Mouse (Mus musculus): ENCODE results near the gene Cfap97d1.
"Not testable (repeated sequence)": the region's sequence is repeated elsewhere in the genome, so short reads cannot be mapped to it uniquely, and the experiment has no call there.

Gene Cfap97d1

GRCm38 (mm10) chr11:101974181-101974580, 9.9 kb upstream of the Cfap97d1 start:
- DNase-seq (ENCODE audit: low read depth): no peak

GRCm38 (mm10) chr11:101974923-101975322, 9.2 kb upstream of the Cfap97d1 start:
- DNase-seq (ENCODE audit: low read depth): no peak

GRCm38 (mm10) chr11:101976949-101977348, 7.1 kb upstream of the Cfap97d1 start:
- no peak for DNase-seq (ENCODE audit: low read depth)

- DNase-seq (ENCODE audit: low read depth): no peak
Measured at GRCm38 (mm10) chr11:101979140-101979539, 4.9 kb upstream of the Cfap97d1 start.

GRCm38 (mm10) chr11:101980603-101981157, 3.4 kb upstream of the Cfap97d1 start:
- DNase-seq (ENCODE audit: low read depth): no peak

GRCm38 (mm10) chr11:101981850-101982249, 2.2 kb upstream of the Cfap97d1 start:
- no peak for DNase-seq (ENCODE audit: low read depth)

GRCm38 (mm10) chr11:101982981-101983411, 1.1 kb upstream of the Cfap97d1 start:
- no peak for DNase-seq (ENCODE audit: low read depth)

GRCm38 (mm10) chr11:101983431-101983921, 603 bp upstream of the Cfap97d1 start:
- no peak for DNase-seq (ENCODE audit: low read depth)

- DNase-seq (ENCODE audit: low read depth): not testable (repeated sequence)
Measured at GRCm38 (mm10) chr11:101985450-101985849, 1.4 kb downstream of the Cfap97d1 start.

- peak; percentile 62 for DNase-seq (ENCODE audit: low read depth)
Measured at GRCm38 (mm10) chr11:101985990-101986389, 1.9 kb downstream of the Cfap97d1 start.

- no peak for DNase-seq (ENCODE audit: low read depth)
Measured at GRCm38 (mm10) chr11:101986913-101987312, 2.8 kb downstream of the Cfap97d1 start, which contains the start of gene Dusp3. Dusp3 (minus strand) TSS chr11:101987013.

- no peak for DNase-seq (ENCODE audit: low read depth)
Measured at GRCm38 (mm10) chr11:101990244-101990643, 6.2 kb downstream of the Cfap97d1 start.

- no peak for DNase-seq (ENCODE audit: low read depth)
Measured at GRCm38 (mm10) chr11:101991813-101992212, 7.7 kb downstream of the Cfap97d1 start.

- DNase-seq (ENCODE audit: low read depth): no peak
Measured at GRCm38 (mm10) chr11:101992411-101992810, 8.3 kb downstream of the Cfap97d1 start.

- no peak for DNase-seq (ENCODE audit: low read depth)
Measured at GRCm38 (mm10) chr11:101994100-101994499, 10.0 kb downstream of the Cfap97d1 start.

GRCm38 (mm10) chr11:101995938-101996337, 11.9 kb downstream of the Cfap97d1 start:
- no peak for DNase-seq (ENCODE audit: low read depth)

- DNase-seq (ENCODE audit: low read depth): peak; percentile 3
Measured at GRCm38 (mm10) chr11:101998258-101998657, 14.2 kb downstream of the Cfap97d1 start.

- no peak for DNase-seq (ENCODE audit: low read depth)
Measured at GRCm38 (mm10) chr11:101999466-101999865, 15.4 kb downstream of the Cfap97d1 start.

- no peak for DNase-seq (ENCODE audit: low read depth)
Measured at GRCm38 (mm10) chr11:102004251-102004650, 20.2 kb downstream of the Cfap97d1 start.

- DNase-seq (ENCODE audit: low read depth): no peak
Measured at GRCm38 (mm10) chr11:102006271-102006670, 22.2 kb downstream of the Cfap97d1 start.

GRCm38 (mm10) chr11:102006688-102007087, 22.6 kb downstream of the Cfap97d1 start:
- no peak for DNase-seq (ENCODE audit: low read depth)

- no peak for DNase-seq (ENCODE audit: low read depth)
Measured at GRCm38 (mm10) chr11:102008372-102008771, 24.3 kb downstream of the Cfap97d1 start.

- no peak for DNase-seq (ENCODE audit: low read depth)
Measured at GRCm38 (mm10) chr11:102008954-102009637, 25.0 kb downstream of the Cfap97d1 start.

Measured in fibroblast of lung, adult 2 months (primary cell).